Mouse (Mus musculus) fat pad, adult 2 months (tissue): ENCODE results near the gene Duxbl1.
"Not testable (repeated sequence)": the region's sequence is repeated elsewhere in the genome, so short reads cannot be mapped to it uniquely, and the experiment has no call there.

Experiments used
- DNase-seq: peaks from one replicate; pipeline ENCODE4 v3.0.0-alpha.2; 2011; ENCODE audit warnings: low read depth, low spot score; ENCODE audit errors: extremely low read depth

Gene Duxbl1

GRCm38 (mm10) chr14:25978371-25979241, at the start of gene Duxbl1:
Gene Duxbl1 (plus strand): TSS chr14:25978577.
- not testable (repeated sequence) for DNase-seq

DNA sequence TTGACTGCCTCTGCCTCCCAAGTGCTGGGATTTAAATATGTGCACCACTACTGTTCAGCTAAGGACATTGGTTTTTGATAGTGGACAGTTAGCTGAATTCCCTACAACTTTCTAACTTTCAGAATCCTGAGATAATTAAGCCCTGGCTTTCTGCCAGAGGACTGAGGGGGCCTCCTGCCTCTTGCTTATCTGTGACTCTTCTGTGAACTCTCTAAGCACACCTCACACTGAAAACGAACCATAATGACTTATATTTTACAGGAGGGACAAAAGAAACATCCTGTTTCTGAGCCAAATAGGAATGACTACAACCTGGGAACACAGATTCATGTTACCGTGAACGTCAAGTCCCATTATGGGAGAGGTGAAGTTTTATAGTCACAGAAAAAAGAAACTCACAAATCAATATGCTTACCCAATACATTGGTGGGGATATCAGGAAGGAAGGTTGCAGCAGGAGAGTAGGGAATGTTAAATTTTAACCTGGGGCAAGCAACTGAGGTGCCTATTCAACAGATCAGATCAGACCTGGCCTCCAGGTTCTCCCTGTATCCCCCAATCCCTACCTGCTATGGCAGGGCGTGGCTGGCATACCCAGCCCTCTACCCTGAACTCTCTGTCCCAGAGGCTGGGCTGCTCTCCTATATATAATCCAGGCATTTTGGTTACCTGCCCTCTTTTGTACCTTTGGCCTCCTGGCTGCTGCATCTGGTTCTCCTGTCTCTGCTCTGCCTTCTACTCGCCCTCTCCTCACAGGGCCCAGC, 41.3 kb upstream of the Duxbl1 start:
- not testable (repeated sequence) for DNase-seq

DNA sequence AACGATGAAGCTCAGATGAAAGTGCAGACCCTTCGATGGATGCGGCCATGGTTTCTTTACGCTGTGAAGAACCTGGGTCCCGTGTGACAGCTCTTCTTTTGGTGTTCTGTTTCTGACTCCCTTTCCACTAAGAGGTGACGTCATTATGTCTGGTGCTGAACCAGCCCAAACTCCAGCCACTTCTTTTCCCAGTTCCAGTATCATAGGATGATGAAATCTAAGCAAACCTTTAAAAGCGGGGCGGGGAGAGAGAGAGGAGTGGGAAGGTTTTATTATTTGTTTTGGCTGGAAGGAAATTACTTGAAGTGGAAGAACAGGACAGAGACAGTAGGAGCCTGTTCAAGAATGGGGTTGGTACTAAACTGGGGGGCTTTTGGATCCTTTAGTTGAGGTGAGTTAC, 40.4 kb upstream of the Duxbl1 start, which contains the start of gene Cphx1:
TSS of gene Cphx1 (plus strand) at position 301 of the 400 bp plus-strand sequence.
- DNase-seq: not testable (repeated sequence)

DNA sequence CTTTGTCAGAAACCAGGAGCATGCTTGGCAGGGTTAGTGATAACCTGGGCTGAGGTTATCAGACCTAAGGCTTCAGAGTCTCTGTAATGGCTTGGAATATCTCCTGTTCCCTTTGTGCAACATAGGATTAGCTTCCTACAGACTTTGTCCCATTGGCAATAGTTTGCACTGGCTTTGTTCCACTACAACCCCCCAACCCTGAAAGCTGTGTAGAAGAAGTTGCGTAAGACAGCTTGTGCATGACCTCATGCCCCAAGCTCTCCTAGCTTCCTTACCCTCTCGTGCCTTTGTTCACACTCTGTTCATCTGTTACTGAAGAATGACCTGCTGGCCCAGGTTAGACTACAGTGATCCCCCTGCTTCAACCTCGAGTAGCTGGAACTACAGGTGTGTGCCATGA, 20.5 kb upstream of the Duxbl1 start:
- not testable (repeated sequence) for DNase-seq

DNA sequence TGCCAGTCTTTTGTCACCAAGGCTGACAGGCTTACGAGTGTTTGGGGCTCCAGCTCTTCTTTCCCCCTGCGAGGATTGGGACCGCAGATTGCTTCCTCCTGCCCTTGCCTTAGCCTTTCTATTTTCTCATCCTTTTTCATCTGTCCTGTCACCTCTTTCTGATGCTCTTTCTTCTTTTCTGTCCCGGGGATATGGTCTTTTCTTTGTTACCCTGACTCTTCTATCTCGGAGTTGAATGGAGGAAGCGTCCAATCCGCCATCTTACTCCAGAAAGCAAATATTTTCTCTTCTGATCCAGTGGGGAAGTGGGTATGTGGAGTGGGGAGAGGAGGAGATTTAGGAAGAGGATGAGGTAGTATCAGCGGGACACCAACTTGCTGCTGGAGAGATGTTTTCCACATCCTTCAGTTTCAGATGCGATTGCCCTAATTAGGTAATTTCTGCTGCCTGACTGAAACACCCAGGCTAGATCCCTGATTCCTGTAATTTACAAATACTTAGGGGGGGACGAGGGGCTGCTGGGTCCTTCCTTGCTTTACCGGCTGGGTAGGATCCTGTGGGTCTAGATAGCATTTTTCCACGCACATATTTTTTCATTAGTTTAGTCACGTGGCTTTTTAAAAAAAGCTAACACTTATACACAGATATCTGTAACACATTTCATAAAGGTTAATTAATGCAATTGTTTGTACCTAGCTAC, 1.0 kb downstream of the Duxbl1 start:
- DNase-seq: not testable (repeated sequence)

DNA sequence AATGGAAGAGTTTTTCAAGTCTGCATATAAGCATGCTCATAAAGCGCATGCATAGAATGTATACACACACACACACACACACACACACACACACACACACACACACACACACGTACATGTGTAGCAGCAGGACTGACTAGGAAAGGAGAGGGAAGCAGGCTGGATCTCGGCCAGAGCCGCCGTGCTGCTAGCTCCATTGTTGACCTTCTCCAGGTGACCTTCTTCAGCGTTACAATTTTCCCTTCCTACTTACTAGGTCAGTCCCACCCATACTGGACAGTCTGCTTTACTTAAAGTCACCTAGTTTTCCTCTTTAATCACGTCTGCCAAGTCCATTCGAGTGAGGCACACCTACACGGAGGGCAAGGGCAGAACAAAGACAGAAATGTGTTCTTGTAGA, 3.5 kb downstream of the Duxbl1 start:
- DNase-seq: not testable (repeated sequence)

- not testable (repeated sequence) for DNase-seq
Observed at GRCm38 (mm10) chr14:26007462-26007861, 29.1 kb downstream of the Duxbl1 start.

DNA sequence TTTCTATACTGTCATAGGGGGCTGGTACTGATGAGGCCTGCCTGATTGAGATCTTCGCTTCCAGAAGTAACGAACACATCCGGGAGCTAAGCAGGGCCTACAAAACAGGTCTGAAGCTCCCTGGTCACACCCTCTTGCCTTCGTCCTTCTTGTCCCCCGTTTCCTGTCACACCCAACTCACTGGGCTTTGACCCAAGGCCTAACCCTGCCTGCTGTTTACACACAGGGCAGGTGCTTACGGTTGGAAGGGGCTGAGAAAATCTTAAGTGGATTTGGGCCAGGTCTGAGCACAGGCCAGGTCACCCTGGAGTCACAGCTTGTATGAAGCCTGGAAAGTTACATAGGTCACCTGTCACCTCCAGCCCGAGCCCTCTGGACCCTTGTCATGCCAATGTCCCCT, 38.0 kb downstream of the Duxbl1 start:
- not testable (repeated sequence) for DNase-seq

GRCm38 (mm10) chr14:26021555-26021954, 43.2 kb downstream of the Duxbl1 start:
- DNase-seq: not testable (repeated sequence)

DNA sequence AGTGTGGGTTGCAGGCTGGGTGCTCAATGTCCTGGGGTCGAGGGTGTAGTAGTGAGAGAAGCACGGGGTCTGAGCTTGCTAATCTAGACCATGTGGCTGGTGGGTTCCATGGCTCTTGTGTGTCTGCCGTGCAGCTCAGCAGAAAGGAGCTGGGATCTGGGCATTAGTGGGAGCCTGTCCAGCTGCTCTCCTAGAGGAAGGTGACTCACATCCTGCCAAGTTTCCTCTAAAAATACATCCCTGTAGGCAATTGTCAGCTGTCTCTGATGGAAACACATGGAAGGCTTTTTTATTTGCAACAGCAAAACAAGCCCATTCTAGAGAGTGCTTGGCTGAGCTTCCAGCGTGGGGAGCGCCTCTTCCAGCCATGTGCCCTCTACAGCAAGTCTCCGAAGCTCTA, 44.5 kb downstream of the Duxbl1 start:
- DNase-seq: not testable (repeated sequence)

- DNase-seq: not testable (repeated sequence)
Observed at GRCm38 (mm10) chr14:26025653-26026052, 47.3 kb downstream of the Duxbl1 start.

DNA sequence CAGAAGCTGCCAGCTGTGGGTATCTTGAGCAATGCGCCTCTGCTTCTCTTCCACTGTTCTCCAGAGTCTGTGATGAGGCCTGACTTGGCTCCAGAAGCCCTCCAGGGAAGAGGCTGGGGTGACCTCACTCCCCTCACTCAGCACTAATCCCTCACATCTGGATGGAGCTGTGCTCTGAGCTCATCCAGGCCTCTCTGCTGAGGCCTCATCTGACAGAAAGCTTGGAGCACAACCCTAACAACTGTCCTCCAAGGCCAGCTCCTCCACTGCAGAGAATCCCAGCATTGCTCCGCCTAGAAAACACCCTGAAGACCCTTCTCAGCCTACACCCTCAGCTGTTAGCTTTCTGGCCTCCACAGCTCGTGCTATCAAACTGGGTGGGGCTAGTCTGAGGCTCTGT, 56.0 kb downstream of the Duxbl1 start:
- DNase-seq: not testable (repeated sequence)

GRCm38 (mm10) chr14:26035439-26035838, 57.1 kb downstream of the Duxbl1 start:
- DNase-seq: not testable (repeated sequence)
